Mouse (Mus musculus): ENCODE results near the gene Vcam1. TPM values are rescaled to one million over a fixed set of nuclear protein-coding genes. Genes with fewer than 3 reads are reported as not detected.

The Vcam1 gene
- total and polyA plus RNA-seq, 3 experiments, result 1.8 to 2.2 TPM; not detected in 1

DNA sequence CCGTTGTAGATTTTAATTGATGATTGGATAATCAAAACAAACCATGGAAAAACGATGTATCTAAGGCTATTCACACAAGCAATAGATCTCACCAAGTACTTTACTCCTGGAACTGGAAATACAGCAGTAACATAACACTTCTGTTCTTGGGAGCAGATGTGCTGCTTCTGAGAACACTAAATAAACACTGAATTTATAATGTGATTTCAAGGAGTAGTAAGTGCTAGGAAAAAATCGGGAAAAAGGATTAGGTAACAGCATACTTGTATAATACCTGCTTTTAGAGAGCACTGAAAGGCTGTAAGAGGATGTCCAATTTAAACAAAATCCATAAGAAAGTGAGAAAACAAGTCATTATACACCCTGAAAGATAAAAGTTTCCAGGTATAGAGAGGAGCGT, 43.5 kb downstream of the Vcam1 start:
- in situ Hi-C loops (cut with MboI; ENCODE audit: low pct_ligation_motif_present, low pct_unique_long_range_greater_than_20kb, low sequenced_read_pairs), result no loop called here

DNA sequence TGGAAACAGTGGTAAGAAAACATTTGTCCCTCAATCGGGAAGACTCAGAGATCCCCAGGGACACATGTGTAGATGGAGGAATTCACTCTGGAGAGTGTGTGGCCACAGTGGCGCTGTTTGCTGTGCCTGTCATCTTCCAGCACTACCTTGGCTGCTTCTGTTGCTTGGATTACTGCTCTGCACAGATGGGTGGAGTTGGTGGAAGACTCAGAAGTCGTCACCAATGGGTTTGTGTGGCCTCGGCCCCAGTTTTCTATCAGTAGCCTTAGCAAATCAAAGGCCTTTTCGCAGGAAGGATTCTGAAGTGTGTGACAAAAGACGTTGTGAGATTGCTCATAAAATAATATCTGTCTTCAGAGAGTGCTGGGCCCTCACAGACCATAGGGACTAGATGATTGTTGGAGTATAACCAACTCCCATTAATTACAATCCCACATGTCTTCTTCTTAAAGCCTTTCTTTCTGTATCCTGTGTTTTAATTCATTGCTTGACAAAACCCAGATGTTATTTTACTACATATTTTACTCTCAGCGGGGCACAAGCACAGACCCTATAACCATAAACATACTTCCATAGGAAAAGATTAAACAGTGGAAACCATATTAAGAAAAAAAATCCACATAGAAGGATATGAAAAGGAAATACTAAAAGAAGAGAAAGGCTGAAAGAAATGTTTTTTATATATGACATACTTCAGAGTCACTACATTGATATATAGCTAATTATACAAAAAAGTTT, 48.4 kb downstream of the Vcam1 start:
- TF ChIP-seq USF1 (IDR thresholded peaks at IDR 0.05; ENCODE audit: low read depth, low read length) (no peak), TCF12 (IDR thresholded peaks at IDR 0.05; ENCODE audit: low read depth, low read length) (no peak), ELF1 (IDR thresholded peaks at IDR 0.05; ENCODE audit: low read depth, low read length) (no peak), CHD1 (IDR thresholded peaks at IDR 0.05; ENCODE audit: low read depth, low read length) (no peak), JUND (conservative IDR thresholded peaks at IDR 0.05; ENCODE audit: low read depth, low read length) (no peak), MXI1 (IDR thresholded peaks at IDR 0.05; ENCODE audit: low read depth, low read length) (no peak), MYC (IDR thresholded peaks at IDR 0.05; ENCODE audit: low read depth, low read length) (no peak), PAX5 (IDR thresholded peaks at IDR 0.05; ENCODE audit: low read length) (no peak), TBP (conservative IDR thresholded peaks at IDR 0.05; ENCODE audit: low read depth, low read length) (no peak), MAX (IDR thresholded peaks at IDR 0.05; ENCODE audit: low read length) (no peak), ZC3H11A (IDR thresholded peaks at IDR 0.05; ENCODE audit: low read depth, low read length) (no peak), NELFE (IDR thresholded peaks at IDR 0.05; ENCODE audit: low read depth, low read length) (no peak), KAT2A (IDR thresholded peaks at IDR 0.05; ENCODE audit: insufficient replicate concordance, low read length) (no peak), ZNF384 (IDR thresholded peaks at IDR 0.05; ENCODE audit: low read depth, low read length) (no peak), MAZ (IDR thresholded peaks at IDR 0.05; ENCODE audit: low read depth, low read length) (no peak), CTCF (conservative IDR thresholded peaks at IDR 0.05 in 1 of 2, IDR thresholded peaks at IDR 0.05 in 1 of 2; ENCODE audit: low read depth in 2 of 2, low read length in 2 of 2) (no peak), ETS1 (conservative IDR thresholded peaks at IDR 0.05; ENCODE audit: low read depth, low read length) (no peak)
- DNase-seq (ENCODE audit: extremely low read depth), result no peak
- in situ Hi-C loops (cut with MboI; ENCODE audit: low pct_ligation_motif_present, low pct_unique_long_range_greater_than_20kb, low sequenced_read_pairs), result no loop called here

More for the DNA sequence above, 43.5 kb downstream of the Vcam1 start:
- Histone ChIP-seq H3K4me1 (ENCODE audit: control insufficient read depth in 1 of 2, insufficient read depth in 2 of 2) (no peaks in the 10 kb centered on the region; a peak in 1 of 4 replicates), H3K4me2 (ENCODE audit: insufficient read depth, low read depth, poor library complexity, severe bottlenecking) (no peak overlapping the region), H3K27me3 (replicated peaks) (no peaks in the 10 kb centered on the region), H3K36me3 (replicated peaks in 1 of 2; ENCODE audit: control insufficient read depth in 1 of 2, insufficient read depth in 1 of 2, low read length in 1 of 2) (no peaks in the 10 kb centered on the region), H3K9ac (ENCODE audit: insufficient read depth, low read depth) (no peak overlapping the region), H3K27ac (ENCODE audit: insufficient read depth, low read depth) (no peak overlapping the region), H3K4me3 (replicated peaks in 1 of 3; ENCODE audit: low read depth in 2 of 3, low read length in 2 of 3, poor library complexity in 1 of 3) (no peak overlapping the region), H3K79me2 (replicated peaks; ENCODE audit: control insufficient read depth, extremely low read depth, insufficient read depth, poor library complexity, severe bottlenecking) (no peaks in the 10 kb centered on the region), H3K9me3 (replicated peaks; ENCODE audit: low read length) (peaks cover 7% of the 10 kb centered on the region)
- TF ChIP-seq KAT2A (IDR thresholded peaks at IDR 0.05; ENCODE audit: insufficient replicate concordance, low read length), result no peak
- no peak for TF ChIP-seq TCF12 (IDR thresholded peaks at IDR 0.05; ENCODE audit: low read depth, low read length)
- TF ChIP-seq TBP (conservative IDR thresholded peaks at IDR 0.05; ENCODE audit: low read depth, low read length), result no peak
- no peak for TF ChIP-seq E2F4 (IDR thresholded peaks at IDR 0.05; ENCODE audit: insufficient replicate concordance, low read depth, low read length)
- TF ChIP-seq IRF4 (IDR thresholded peaks at IDR 0.05; ENCODE audit: low read depth, low read length), result no peak
- no peak for TF ChIP-seq MEF2A (IDR thresholded peaks at IDR 0.05; ENCODE audit: borderline replicate concordance, low read depth, low read length)
- TF ChIP-seq UBTF (IDR thresholded peaks at IDR 0.05; ENCODE audit: low read depth, low read length), result no peak
- no peak for TF ChIP-seq SMC3 (IDR thresholded peaks at IDR 0.05; ENCODE audit: low read depth, low read length)
- no peak for TF ChIP-seq RAD21 (IDR thresholded peaks at IDR 0.05; ENCODE audit: low read depth, low read length)
- no peak for TF ChIP-seq ZC3H11A (IDR thresholded peaks at IDR 0.05; ENCODE audit: low read depth, low read length)
- TF ChIP-seq CTCF (conservative IDR thresholded peaks at IDR 0.05 in 1 of 2, IDR thresholded peaks at IDR 0.05 in 1 of 2; ENCODE audit: low read depth in 2 of 2, low read length in 2 of 2), result no peak
- no peak for TF ChIP-seq MAX (IDR thresholded peaks at IDR 0.05; ENCODE audit: low read length)
- TF ChIP-seq MAFK (IDR thresholded peaks at IDR 0.05; ENCODE audit: insufficient replicate concordance, low read length), result no peak
- TF ChIP-seq CHD1 (IDR thresholded peaks at IDR 0.05; ENCODE audit: low read depth, low read length), result no peak
- no peak for TF ChIP-seq PAX5 (IDR thresholded peaks at IDR 0.05; ENCODE audit: low read length)
- no peak for TF ChIP-seq MYC (IDR thresholded peaks at IDR 0.05; ENCODE audit: low read depth, low read length)
- no peak for TF ChIP-seq ZMIZ1 (IDR thresholded peaks at IDR 0.05; ENCODE audit: low read depth, low read length)
- no peak for TF ChIP-seq POLR2A (IDR thresholded peaks at IDR 0.05; ENCODE audit: low read depth, low read length)
- DNase-seq (ENCODE audit: extremely low read depth), result no peak
- dilution Hi-C loops (cut with MboI; ENCODE audit: extremely low pct_ligation_motif_present, extremely low pct_unique_long_range_greater_than_20kb, low sequenced_read_pairs), result no loop called here

More for the DNA sequence above, 48.4 kb downstream of the Vcam1 start:
- H3K4me1 ChIP-seq (ENCODE audit: control insufficient read depth in 1 of 2, insufficient read depth in 2 of 2), result no peaks in the 10 kb centered on the region; a peak in 1 of 4 replicates
- H3K36me3 ChIP-seq (replicated peaks in 1 of 2; ENCODE audit: control insufficient read depth in 1 of 2, insufficient read depth in 1 of 2, low read length in 1 of 2), result no peaks in the 10 kb centered on the region
- no peaks in the 10 kb centered on the region for H3K27me3 ChIP-seq (replicated peaks)
- no peak overlapping the region for H3K4me3 ChIP-seq (replicated peaks in 1 of 3; ENCODE audit: low read depth in 2 of 3, low read length in 2 of 3, poor library complexity in 1 of 3)
- no peak overlapping the region for H3K27ac ChIP-seq (ENCODE audit: insufficient read depth, low read depth)
- no peaks in the 10 kb centered on the region for H3K9me3 ChIP-seq (replicated peaks; ENCODE audit: low read length)
- H3K9ac ChIP-seq (ENCODE audit: insufficient read depth, low read depth), result no peak overlapping the region
- no peaks in the 10 kb centered on the region for H3K79me2 ChIP-seq (replicated peaks; ENCODE audit: control insufficient read depth, extremely low read depth, insufficient read depth, poor library complexity, severe bottlenecking)
- dilution Hi-C loops (cut with MboI; ENCODE audit: extremely low pct_ligation_motif_present, extremely low pct_unique_long_range_greater_than_20kb, low sequenced_read_pairs), result no loop called here
- H3K4me2 ChIP-seq (ENCODE audit: insufficient read depth, low read depth, poor library complexity, severe bottlenecking), result no peak overlapping the region; the same call in 1 of the 2 replicates
